Mouse (Mus musculus) CD4-positive helper T cell, adult 2 months (primary cell): ENCODE results near the gene Ncapg2.
A peak's percentile ranks its signal among the peaks of the same experiment; 100 is the strongest.

Source experiments
- DNase-seq: peaks from one replicate; pipeline ENCODE4 v3.0.0-alpha.2; 2012; ENCODE audit warnings: low read depth, missing footprints, low spot score

Ncapg2 gene

GRCm38 (mm10) chr12:116405045-116405835 lies at the start of gene Ncapg2:
Ncapg2 (plus strand) TSS chr12:116405402.
- DNase-seq: peak; percentile 98

GRCm38 (mm10) chr12:116362091-116362490 lies 43.1 kb upstream of the Ncapg2 start:
- no peak for DNase-seq

GRCm38 (mm10) chr12:116366900-116367299 lies 38.3 kb upstream of the Ncapg2 start:
- DNase-seq: no peak

- no peak for DNase-seq
Observed at GRCm38 (mm10) chr12:116367346-116367745, 37.9 kb upstream of the Ncapg2 start.

- DNase-seq: no peak
Observed at GRCm38 (mm10) chr12:116368857-116369256, 36.3 kb upstream of the Ncapg2 start.

- DNase-seq: no peak
Observed at GRCm38 (mm10) chr12:116383101-116383500, 22.1 kb upstream of the Ncapg2 start.

- DNase-seq: no peak
Observed at GRCm38 (mm10) chr12:116383995-116384394, 21.2 kb upstream of the Ncapg2 start.

GRCm38 (mm10) chr12:116386802-116387201 lies 18.4 kb upstream of the Ncapg2 start:
- no peak for DNase-seq

GRCm38 (mm10) chr12:116389868-116390267 lies 15.3 kb upstream of the Ncapg2 start:
- DNase-seq: no peak

GRCm38 (mm10) chr12:116394327-116394726 lies 10.9 kb upstream of the Ncapg2 start:
- no peak for DNase-seq

GRCm38 (mm10) chr12:116395312-116395711 lies 9.9 kb upstream of the Ncapg2 start:
- DNase-seq: no peak

- no peak for DNase-seq
Observed at GRCm38 (mm10) chr12:116396072-116396695, 9.0 kb upstream of the Ncapg2 start.

GRCm38 (mm10) chr12:116404012-116404679 lies 1.1 kb upstream of the Ncapg2 start:
- DNase-seq: peak; percentile 10

- DNase-seq: no peak
Observed at GRCm38 (mm10) chr12:116405836-116406155, 594 bp downstream of the Ncapg2 start.

GRCm38 (mm10) chr12:116407883-116408282 lies 2.7 kb downstream of the Ncapg2 start:
- no peak for DNase-seq

- DNase-seq: no peak
Observed at GRCm38 (mm10) chr12:116414941-116415340, 9.7 kb downstream of the Ncapg2 start.

GRCm38 (mm10) chr12:116416514-116416913 lies 11.3 kb downstream of the Ncapg2 start:
- DNase-seq: peak; percentile 24

GRCm38 (mm10) chr12:116421656-116422055 lies 16.5 kb downstream of the Ncapg2 start:
- DNase-seq: no peak

- no peak for DNase-seq
Observed at GRCm38 (mm10) chr12:116425392-116425791, 20.2 kb downstream of the Ncapg2 start.

- no peak for DNase-seq
Observed at GRCm38 (mm10) chr12:116433742-116434141, 28.5 kb downstream of the Ncapg2 start.

- no peak for DNase-seq
Observed at GRCm38 (mm10) chr12:116435232-116435631, 30.0 kb downstream of the Ncapg2 start.

- DNase-seq: no peak
Observed at GRCm38 (mm10) chr12:116436125-116436524, 30.9 kb downstream of the Ncapg2 start.

- DNase-seq: no peak
Observed at GRCm38 (mm10) chr12:116438591-116438990, 33.4 kb downstream of the Ncapg2 start.
